Mouse (Mus musculus): ENCODE data around the gene Gm14226. TPM values are rescaled to one million over a fixed set of nuclear protein-coding genes. Genes with fewer than 3 reads are reported as not detected.
"Not testable (repeated sequence)": the region's sequence is repeated elsewhere in the genome, so short reads cannot be mapped to it uniquely, and the experiment has no call there.

Gene Gm14226
- total RNA-seq (2021), result under 1 TPM; 0.25 to 0.26 TPM

GRCm38 (mm10) chr2:155018251-155018755, at the start of gene Gm14226:
Gene Gm14226, plus strand, starts transcription at chr2:155018266.
- DNase-seq (ENCODE audit: extremely low spot score in 1 of 2, low spot score in 1 of 2), result not testable (repeated sequence)

GRCm38 (mm10) chr2:154969740-154970397, 48.2 kb upstream of the Gm14226 start:
- DNase-seq (ENCODE audit: extremely low spot score in 1 of 2, low spot score in 1 of 2), result not testable (repeated sequence)

GRCm38 (mm10) chr2:154971919-154972692, 46.0 kb upstream of the Gm14226 start:
- DNase-seq (ENCODE audit: extremely low spot score in 1 of 2, low spot score in 1 of 2), result no peak

- no peak for DNase-seq (ENCODE audit: extremely low spot score in 1 of 2, low spot score in 1 of 2)
These were observed 45.1 kb upstream of the Gm14226 start for GRCm38 (mm10) chr2:154972981-154973380.

- no peak for DNase-seq (ENCODE audit: extremely low spot score in 1 of 2, low spot score in 1 of 2)
These were observed 31.5 kb upstream of the Gm14226 start for GRCm38 (mm10) chr2:154986609-154987008.

- DNase-seq (ENCODE audit: extremely low spot score in 1 of 2, low spot score in 1 of 2), result no peak
These were observed 26.7 kb upstream of the Gm14226 start for GRCm38 (mm10) chr2:154991411-154991810.

GRCm38 (mm10) chr2:154992083-154992482, 26.0 kb upstream of the Gm14226 start:
- no peak for DNase-seq (ENCODE audit: extremely low spot score in 1 of 2, low spot score in 1 of 2)

- DNase-seq (ENCODE audit: extremely low spot score in 1 of 2, low spot score in 1 of 2), result no peak
These were observed 12.6 kb upstream of the Gm14226 start for GRCm38 (mm10) chr2:155005491-155005890.

- no peak for DNase-seq (ENCODE audit: extremely low spot score in 1 of 2, low spot score in 1 of 2)
These were observed 6.9 kb upstream of the Gm14226 start for GRCm38 (mm10) chr2:155011086-155011656.

GRCm38 (mm10) chr2:155012991-155013390, 5.1 kb upstream of the Gm14226 start:
- no peak for DNase-seq (ENCODE audit: extremely low spot score in 1 of 2, low spot score in 1 of 2)

GRCm38 (mm10) chr2:155016751-155017150, 1.3 kb upstream of the Gm14226 start:
- not testable (repeated sequence) for DNase-seq (ENCODE audit: extremely low spot score in 1 of 2, low spot score in 1 of 2)

GRCm38 (mm10) chr2:155018762-155019641, 936 bp downstream of the Gm14226 start:
- peak; percentile 36 to 53 for DNase-seq (ENCODE audit: extremely low spot score in 1 of 2, low spot score in 1 of 2)

GRCm38 (mm10) chr2:155019673-155020072, 1.6 kb downstream of the Gm14226 start:
- DNase-seq (ENCODE audit: extremely low spot score in 1 of 2, low spot score in 1 of 2), result peak; percentile 71 to 94

GRCm38 (mm10) chr2:155020247-155020826, 2.3 kb downstream of the Gm14226 start:
- not testable (repeated sequence) for DNase-seq (ENCODE audit: extremely low spot score in 1 of 2, low spot score in 1 of 2)

GRCm38 (mm10) chr2:155030831-155031230, 12.8 kb downstream of the Gm14226 start:
- DNase-seq (ENCODE audit: extremely low spot score in 1 of 2, low spot score in 1 of 2), result no peak

- DNase-seq (ENCODE audit: extremely low spot score in 1 of 2, low spot score in 1 of 2), result no peak
These were observed 15.1 kb downstream of the Gm14226 start for GRCm38 (mm10) chr2:155032938-155033710.

GRCm38 (mm10) chr2:155039956-155040355, 21.9 kb downstream of the Gm14226 start:
- DNase-seq (ENCODE audit: extremely low spot score in 1 of 2, low spot score in 1 of 2), result no peak

GRCm38 (mm10) chr2:155044542-155044941, 26.5 kb downstream of the Gm14226 start:
- no peak for DNase-seq (ENCODE audit: extremely low spot score in 1 of 2, low spot score in 1 of 2)

GRCm38 (mm10) chr2:155045075-155045474, 27.0 kb downstream of the Gm14226 start:
- no peak for DNase-seq (ENCODE audit: extremely low spot score in 1 of 2, low spot score in 1 of 2)

All from layer of hippocampus, postnatal 25 days (tissue).